Mouse (Mus musculus): ENCODE data around the gene Rnf216.
A peak's percentile ranks its signal among the peaks of the same experiment; 100 is the strongest.

The Rnf216 gene

GRCm38 (mm10) chr5:143052677-143053076 lies 60.1 kb downstream of the Rnf216 start:
- no peak for DNase-seq

- DNase-seq, result no peak
Measured at GRCm38 (mm10) chr5:143051851-143052250, 60.9 kb downstream of the Rnf216 start.

- DNase-seq, result no peak
Measured at GRCm38 (mm10) chr5:143050273-143050672, 62.5 kb downstream of the Rnf216 start.

- no peak for DNase-seq
Measured at GRCm38 (mm10) chr5:143049746-143050145, 63.0 kb downstream of the Rnf216 start.

- no peak for DNase-seq
Measured at GRCm38 (mm10) chr5:143049013-143049385, 63.8 kb downstream of the Rnf216 start.

- DNase-seq, result no peak
Measured at GRCm38 (mm10) chr5:143048232-143049012, 64.4 kb downstream of the Rnf216 start.

GRCm38 (mm10) chr5:143047586-143047985 lies 65.2 kb downstream of the Rnf216 start:
- DNase-seq, result no peak

- no peak for DNase-seq
Measured at GRCm38 (mm10) chr5:143043902-143044301, 68.9 kb downstream of the Rnf216 start.

- peak; percentile 17 to 19 for DNase-seq
Measured at GRCm38 (mm10) chr5:143043285-143043684, 69.5 kb downstream of the Rnf216 start.

GRCm38 (mm10) chr5:143038794-143039193 lies 74.0 kb downstream of the Rnf216 start:
- DNase-seq, result no peak

- DNase-seq, result peak in 1 of 2 experiments; percentile 34
Measured at GRCm38 (mm10) chr5:143037201-143037600, 75.6 kb downstream of the Rnf216 start.

- DNase-seq, result no peak
Measured at GRCm38 (mm10) chr5:143036052-143036451, 76.7 kb downstream of the Rnf216 start.

GRCm38 (mm10) chr5:143035271-143035670 lies 77.5 kb downstream of the Rnf216 start:
- no peak for DNase-seq

- no peak for DNase-seq
Measured at GRCm38 (mm10) chr5:143034108-143034507, 78.7 kb downstream of the Rnf216 start.

GRCm38 (mm10) chr5:143033277-143033676 lies 79.5 kb downstream of the Rnf216 start:
- DNase-seq, result no peak

GRCm38 (mm10) chr5:143032639-143033146 lies 80.1 kb downstream of the Rnf216 start:
- DNase-seq, result no peak

- no peak for DNase-seq
Measured at GRCm38 (mm10) chr5:143031681-143032080, 81.1 kb downstream of the Rnf216 start.

GRCm38 (mm10) chr5:143031193-143031592 lies 81.6 kb downstream of the Rnf216 start:
- no peak for DNase-seq

GRCm38 (mm10) chr5:143023887-143024286 lies 88.9 kb downstream of the Rnf216 start:
- DNase-seq, result no peak

- no peak for DNase-seq
Measured at GRCm38 (mm10) chr5:143022956-143023355, 89.8 kb downstream of the Rnf216 start.

GRCm38 (mm10) chr5:143017401-143017800 lies 95.4 kb downstream of the Rnf216 start:
- no peak for DNase-seq

- no peak for DNase-seq
Measured at GRCm38 (mm10) chr5:143009383-143009782, 103.4 kb downstream of the Rnf216 start.

- DNase-seq, result no peak
Measured at GRCm38 (mm10) chr5:143000654-143001500, 111.9 kb downstream of the Rnf216 start.

- no peak for DNase-seq
Measured at GRCm38 (mm10) chr5:143000091-143000490, 112.7 kb downstream of the Rnf216 start.

All from cerebellum, postnatal 36 days (tissue).